Comparison of ENCODE assay signal across 15 mouse cellular contexts in the genomic region with DNA sequence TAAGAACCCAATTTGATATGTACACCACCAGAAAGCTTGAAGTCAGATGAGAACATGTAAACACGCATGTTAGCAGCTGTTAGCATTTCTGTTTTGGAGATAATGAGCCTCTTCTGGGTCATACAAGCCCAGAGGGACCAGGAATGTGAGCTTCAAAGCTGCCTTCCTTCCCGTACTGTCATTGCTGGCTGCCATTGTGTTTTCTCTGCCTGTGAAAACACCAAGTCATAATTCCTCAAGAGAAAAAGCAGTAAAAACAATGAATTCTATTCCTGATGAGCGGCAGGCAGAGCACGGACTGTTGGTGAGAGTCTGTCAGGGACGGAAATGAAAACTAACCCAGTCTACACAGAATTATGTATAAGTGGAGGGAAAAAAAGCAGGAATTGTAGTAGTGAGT. TPM values are rescaled to one million over a fixed set of nuclear protein-coding genes. Genes with fewer than 3 reads are reported as not detected.
DNase-seq lines count a peak whose midpoint lies in the region; ATAC-seq and TF ChIP-seq lines count a peak whose summit lies in the region.
"Had no signal": no experiment of that assay in that cellular context is flagged by ENCODE, and none has a peak within 500 bp of the region (broad histone marks: within the 10 kb centered on the region; RNA-seq: fewer than 3 reads in every experiment).

No protein-coding gene starts in this region.

- 42% methylated on average over 5 of the region's 5 CpGs for WGBS in heart, adult 2 months
- 77% methylated on average over 5 of the region's 5 CpGs for WGBS in heart, embryonic 10.5 days
- WGBS in kidney, embryonic 15.5 days = 46% methylated on average over 5 of the region's 5 CpGs
- WGBS in neural tube, embryonic 13.5 days = 47% methylated on average over 5 of the region's 5 CpGs

- H3K79me2 ChIP-seq in heart, adult 2 months (replicated peaks; ENCODE audit: control insufficient read depth, insufficient read depth, low read length) = no peaks in the 10 kb centered on the region

- H3K9ac ChIP-seq in heart, adult 2 months (ENCODE audit: low read depth, low read length) = no peak overlapping the region
- H3K9ac ChIP-seq in kidney, embryonic 15.5 days = no peak overlapping the region
- H3K9ac ChIP-seq in neural tube, embryonic 13.5 days = no peak overlapping the region
- H3K9ac ChIP-seq: heart, embryonic 15.5 days; liver, embryonic 15.5 days had no signal

- H3K9me3 ChIP-seq in heart, embryonic 10.5 days = no peaks in the 10 kb centered on the region
- no peaks in the 10 kb centered on the region for H3K9me3 ChIP-seq in kidney, embryonic 15.5 days (replicated peaks)
- H3K9me3 ChIP-seq in neural tube, embryonic 13.5 days = no peaks in the 10 kb centered on the region
- H3K9me3 ChIP-seq: heart, embryonic 15.5 days; liver, embryonic 15.5 days had no signal

- H3K4me2 ChIP-seq in kidney, embryonic 15.5 days = no peak overlapping the region
- no peak overlapping the region for H3K4me2 ChIP-seq in neural tube, embryonic 13.5 days
- H3K4me2 ChIP-seq: heart, embryonic 15.5 days; liver, embryonic 15.5 days had no signal

- H3K36me3 ChIP-seq in heart, adult 2 months (ENCODE audit: control insufficient read depth, insufficient read depth, low read length) = peaks cover 5% of the 10 kb centered on the region; the same call in 1 of the 2 replicates
- H3K36me3 ChIP-seq in heart, embryonic 10.5 days = peaks cover 4% of the 10 kb centered on the region; the same call in 1 of the 2 replicates
- no peaks in the 10 kb centered on the region for H3K36me3 ChIP-seq in kidney, embryonic 15.5 days
- H3K36me3 ChIP-seq in neural tube, embryonic 13.5 days = no peaks in the 10 kb centered on the region
- H3K36me3 ChIP-seq: heart, embryonic 15.5 days had no signal

- TF ChIP-seq CTCF in heart, adult 2 months (IDR thresholded peaks at IDR 0.05) = no peak

- intact Hi-C loops in heart, adult 2 months (cut with DNase I) = loop anchor here (5.0 kb wide), 1 partner anchor 67 kb away; no protein-coding TSS in a partner anchor

- no peak for DNase-seq in heart, adult 2 months
- DNase-seq in heart, embryonic 10.5 days (ENCODE audit: low spot score) = no peak
- no peak for DNase-seq in kidney, adult 11 months
- no peak for DNase-seq in neural tube, embryonic 10.5 days (ENCODE audit: extremely low spot score, low spot score)
- DNase-seq in right cerebral cortex, postnatal 25 days = no peak
- DNase-seq in thymus, postnatal 0 days (ENCODE audit: low spot score) = no peak
- DNase-seq: adrenal gland, postnatal 10 days; cerebellum, adult 18-20 months; gastrocnemius, postnatal 36 days; right cerebral cortex, adult 18-20 months had no signal

- peak overlapping the region; percentile 48 for H3K27ac ChIP-seq in heart, adult 2 months
- H3K27ac ChIP-seq in heart, embryonic 10.5 days = no peak overlapping the region
- H3K27ac ChIP-seq in kidney, embryonic 15.5 days = peak overlapping the region; percentile 66
- peak overlapping the region; percentile 71 for H3K27ac ChIP-seq in neural tube, embryonic 13.5 days (replicated peaks)
- H3K27ac ChIP-seq: heart, embryonic 15.5 days; liver, embryonic 15.5 days had no signal

- no peak overlapping the region for H3K4me3 ChIP-seq in heart, adult 2 months
- H3K4me3 ChIP-seq in heart, embryonic 10.5 days = no peak overlapping the region
- no peak overlapping the region for H3K4me3 ChIP-seq in kidney, embryonic 15.5 days (replicated peaks)
- no peak overlapping the region for H3K4me3 ChIP-seq in neural tube, embryonic 13.5 days
- H3K4me3 ChIP-seq: heart, embryonic 15.5 days; liver, embryonic 15.5 days had no signal

- no peaks in the 10 kb centered on the region for H3K27me3 ChIP-seq in heart, adult 2 months (ENCODE audit: control insufficient read depth, insufficient read depth, low read length)
- H3K27me3 ChIP-seq in heart, embryonic 10.5 days (ENCODE audit: insufficient read depth, poor library complexity, severe bottlenecking) = no peaks in the 10 kb centered on the region
- H3K27me3 ChIP-seq in kidney, embryonic 15.5 days = no peaks in the 10 kb centered on the region
- H3K27me3 ChIP-seq in neural tube, embryonic 13.5 days = no peaks in the 10 kb centered on the region
- H3K27me3 ChIP-seq: heart, embryonic 15.5 days; liver, embryonic 15.5 days had no signal

- no peak for TF ChIP-seq POLR2A in heart, adult 2 months (IDR thresholded peaks at IDR 0.05; ENCODE audit: insufficient read depth, low read depth, low read length)

- TF ChIP-seq EP300 in heart, adult 2 months (IDR thresholded peaks at IDR 0.05; ENCODE audit: insufficient read depth, low read depth, low read length) = no peak

- ATAC-seq in kidney, embryonic 15.5 days (replicated peaks; ENCODE audit: low FRiP score) = no peak
- no peak for ATAC-seq in neural tube, embryonic 13.5 days (ENCODE audit: low read depth)
- ATAC-seq: lung, postnatal 0 days had no signal

- peaks cover 21% of the 10 kb centered on the region for H3K4me1 ChIP-seq in heart, adult 2 months (ENCODE audit: control insufficient read depth, insufficient read depth, low read length)
- H3K4me1 ChIP-seq in heart, embryonic 10.5 days = peaks cover 11% of the 10 kb centered on the region
- peaks cover 13% of the 10 kb centered on the region for H3K4me1 ChIP-seq in kidney, embryonic 15.5 days
- peaks cover 27% of the 10 kb centered on the region for H3K4me1 ChIP-seq in neural tube, embryonic 13.5 days (replicated peaks)
- H3K4me1 ChIP-seq: heart, embryonic 15.5 days; liver, embryonic 15.5 days had no signal

RNA-seq across cellular contexts. Expression of a gene that starts 20.4 kb away (rescaled TPM):
- total RNA-seq in heart, adult 2 months (2021) = 1 to 10 TPM; 1.5 to 3.7 TPM
- polyA plus RNA-seq in heart, adult 2 months (2012; rRNA removed) = 2.5 and 3.1 TPM in 2 replicates
- polyA plus RNA-seq in heart, embryonic 10.5 days (2016; fragmentation: Nextera tagmentation; extraction: Ambion mirVana) = 4.4 and 4.8 TPM in 2 replicates
- polyA plus RNA-seq in kidney, embryonic 15.5 days (2015; fragmentation: Nextera tagmentation; extraction: Ambion mirVana) = 4.7 and 5.0 TPM in 2 replicates
- 15.1 and 16.7 TPM in 2 replicates for polyA plus RNA-seq in neural tube, embryonic 13.5 days (2015; fragmentation: Nextera tagmentation; extraction: Ambion mirVana)
- 4.2 TPM in 2 replicates for polyA plus RNA-seq in thymus, postnatal 0 days (2015; fragmentation: Nextera tagmentation; extraction: Ambion mirVana)

RNA-seq across cellular contexts. Expression of a gene that starts 47.3 kb away (rescaled TPM):
- total RNA-seq in heart, adult 2 months (2021) = 10 to 100 TPM; 19.6 to 25.5 TPM
- polyA plus RNA-seq in heart, adult 2 months (2012; rRNA removed) = 15.2 and 15.6 TPM in 2 replicates
- polyA plus RNA-seq in heart, embryonic 10.5 days (2016; fragmentation: Nextera tagmentation; extraction: Ambion mirVana) = 21.2 and 25.5 TPM in 2 replicates
- 30.0 and 32.1 TPM in 2 replicates for polyA plus RNA-seq in kidney, embryonic 15.5 days (2015; fragmentation: Nextera tagmentation; extraction: Ambion mirVana)
- 36.4 and 36.6 TPM in 2 replicates for polyA plus RNA-seq in neural tube, embryonic 13.5 days (2015; fragmentation: Nextera tagmentation; extraction: Ambion mirVana)
- 20.7 and 20.8 TPM in 2 replicates for polyA plus RNA-seq in thymus, postnatal 0 days (2015; fragmentation: Nextera tagmentation; extraction: Ambion mirVana)

RNA-seq across cellular contexts. Expression of a gene that starts 51.1 kb away (rescaled TPM):
- total RNA-seq in heart, adult 2 months (2021) = 1 to 10 TPM; 7.4 to 9.4 TPM
- polyA plus RNA-seq in heart, adult 2 months (2012; rRNA removed) = 10.1 and 12.6 TPM in 2 replicates
- polyA plus RNA-seq in heart, embryonic 10.5 days (2016; fragmentation: Nextera tagmentation; extraction: Ambion mirVana) = 27.2 and 44.6 TPM in 2 replicates
- polyA plus RNA-seq in kidney, embryonic 15.5 days (2015; fragmentation: Nextera tagmentation; extraction: Ambion mirVana) = 67.7 and 72.5 TPM in 2 replicates
- polyA plus RNA-seq in neural tube, embryonic 13.5 days (2015; fragmentation: Nextera tagmentation; extraction: Ambion mirVana) = 56.7 and 59.0 TPM in 2 replicates
- polyA plus RNA-seq in thymus, postnatal 0 days (2015; fragmentation: Nextera tagmentation; extraction: Ambion mirVana) = 25.7 and 27.0 TPM in 2 replicates
